Mouse (Mus musculus): ENCODE data around the gene Hypk.
"Not testable (repeated sequence)": the region's sequence is repeated elsewhere in the genome, so short reads cannot be mapped to it uniquely, and the experiment has no call there.

DNA sequence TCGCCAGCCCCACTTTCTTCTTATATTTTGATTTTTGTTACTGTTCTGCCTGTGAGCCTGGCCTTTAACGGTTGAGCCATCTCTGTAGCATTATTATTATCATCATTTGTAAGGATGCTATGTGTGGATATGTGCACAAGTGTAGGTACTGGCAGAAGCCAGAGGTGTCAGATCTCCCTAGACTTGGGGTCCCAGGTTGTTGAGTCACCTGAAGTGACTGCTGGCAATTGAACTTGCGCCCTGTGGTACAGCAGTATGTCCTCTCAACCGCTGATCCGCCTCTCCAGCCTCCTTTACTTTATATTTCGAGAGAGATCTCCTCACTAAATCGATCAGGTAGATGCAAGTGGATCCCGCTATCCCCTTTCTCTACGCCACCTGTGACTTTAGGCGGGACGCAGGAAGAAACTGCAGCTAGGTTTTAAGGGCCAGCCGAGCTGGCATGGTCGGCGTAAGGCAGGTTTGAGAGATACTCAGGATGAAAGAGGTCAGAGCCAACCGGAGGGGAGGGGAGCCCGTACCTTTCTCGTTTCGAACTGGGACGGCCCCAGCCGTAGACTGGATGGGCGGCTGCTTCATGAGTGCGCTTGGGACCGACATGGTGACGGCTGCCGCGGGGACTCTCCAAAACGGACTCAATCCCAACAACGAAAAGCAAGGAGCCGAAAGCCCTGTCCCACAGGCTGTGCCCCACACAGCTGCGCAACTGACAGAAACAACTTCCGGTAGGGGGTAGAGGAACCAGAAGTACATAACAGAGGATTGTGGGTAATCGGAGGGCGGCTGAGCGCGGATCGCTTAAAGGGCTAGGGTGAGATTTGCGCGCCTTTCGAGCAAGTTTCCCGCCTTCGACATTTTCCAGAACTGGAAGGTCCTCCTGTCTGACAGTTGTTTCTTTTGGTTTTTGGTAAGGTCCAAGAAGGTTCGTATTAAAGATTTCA, 53.1 kb downstream of the Hypk start, which contains the start of the genes Mfap1a and Wdr76:
- TF ChIP-seq REST (IDR thresholded peaks at IDR 0.05; ENCODE audit: insufficient read depth, insufficient read length); MAX (IDR thresholded peaks at IDR 0.05; ENCODE audit: low read depth); TCF3 (IDR thresholded peaks at IDR 0.05; ENCODE audit: insufficient read length, low read depth); USF1 (IDR thresholded peaks at IDR 0.05; ENCODE audit: low read depth); CEBPB (IDR thresholded peaks at IDR 0.05; ENCODE audit: insufficient read depth, poor library complexity, severe bottlenecking); SRF (IDR thresholded peaks at IDR 0.05; ENCODE audit: control insufficient read depth, insufficient read length, low read depth): not testable (repeated sequence)
- TF ChIP-seq POLR2A (IDR thresholded peaks at IDR 0.05; ENCODE audit: insufficient read length, low read depth) (peak; percentile 88), TCF12 (IDR thresholded peaks at IDR 0.05; ENCODE audit: insufficient read depth, poor library complexity, severe bottlenecking) (peak; percentile 4), MYOG (IDR thresholded peaks at IDR 0.05; ENCODE audit: control insufficient read depth in 1 of 3, insufficient read depth in 1 of 3, insufficient read length in 2 of 3, low read depth in 2 of 3) (peak in 2 of 3 experiments; percentile 22 to 68), E2F4 (IDR thresholded peaks at IDR 0.05; ENCODE audit: insufficient read depth) (peak; percentile 84), MYOD1 (IDR thresholded peaks at IDR 0.05; ENCODE audit: control insufficient read depth in 1 of 3, insufficient read length in 2 of 3, low read depth in 2 of 3) (peak in 2 of 3 experiments; percentile 29 to 50), POLR2AphosphoS2 (IDR thresholded peaks at IDR 0.05; ENCODE audit: insufficient read length, low read depth) (peak; percentile 91)

All from myocyte (in vitro differentiated cells).